Mouse (Mus musculus) CD4-positive, CD25-positive, alpha-beta regulatory T cell, adult 2 months (primary cell): ENCODE results near the gene Olfr1445.

Experiments used
- DNase-seq: peaks from one replicate; pipeline ENCODE4 v3.0.0-alpha.2; 2012; ENCODE audit warnings: low read depth, low spot score

The Olfr1445 gene

DNA sequence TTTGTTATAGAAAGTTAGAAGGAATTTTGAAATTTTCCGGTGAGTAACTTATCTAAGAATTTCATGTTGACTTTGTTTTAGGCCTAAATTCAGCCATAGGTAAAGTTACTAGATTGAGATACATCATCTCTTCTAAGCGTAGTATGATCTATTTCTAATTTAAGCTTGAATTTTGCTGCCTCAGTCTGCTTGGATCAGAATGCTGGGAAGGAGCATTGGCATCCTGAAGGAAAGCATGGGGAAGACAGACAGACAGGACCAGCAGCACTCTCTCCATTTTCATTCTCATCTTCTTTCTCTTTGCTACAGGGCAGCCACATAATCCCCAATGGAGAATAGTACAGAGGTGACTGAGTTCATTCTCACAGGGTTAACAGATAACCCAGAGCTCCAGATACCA, at the start of gene Olfr1445:
Gene Olfr1445, plus strand, starts transcription at position 301 of the 400 bp plus-strand sequence.
- no peak for DNase-seq

GRCm38 (mm10) chr19:12838507-12838906, 45.1 kb upstream of the Olfr1445 start:
- no peak for DNase-seq

DNA sequence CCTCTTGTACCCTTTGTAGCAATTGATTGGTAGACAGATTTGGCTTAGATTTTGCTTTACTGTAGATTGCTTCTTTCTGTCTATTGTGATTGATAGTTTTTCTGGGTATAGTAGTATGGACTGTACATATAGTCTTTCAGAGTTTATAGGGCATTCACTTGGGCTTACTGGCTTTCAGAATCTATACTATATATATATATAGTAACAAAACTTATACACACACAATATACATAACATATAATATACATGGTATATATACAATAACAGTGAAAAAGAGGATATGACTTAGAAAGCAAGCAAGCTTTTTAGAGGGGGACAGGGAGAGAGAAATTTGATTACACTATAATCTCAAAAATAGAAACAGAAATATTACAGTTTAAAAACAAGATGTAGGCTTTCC, 37.3 kb upstream of the Olfr1445 start, which contains the start of gene Gm5244:
Gene Gm5244, plus strand, starts transcription at position 301 of the 400 bp plus-strand sequence.
- no peak for DNase-seq

- no peak for DNase-seq
These were observed 26.7 kb upstream of the Olfr1445 start, which contains the start of gene Olfr1444 for GRCm38 (mm10) chr19:12856983-12857382. Olfr1444 (plus strand) TSS chr19:12857283.

GRCm38 (mm10) chr19:12893424-12893823, 9.8 kb downstream of the Olfr1445 start, which contains the start of gene Olfr1446:
Olfr1446 (minus strand) TSS chr19:12893524.
- DNase-seq = no peak

DNA sequence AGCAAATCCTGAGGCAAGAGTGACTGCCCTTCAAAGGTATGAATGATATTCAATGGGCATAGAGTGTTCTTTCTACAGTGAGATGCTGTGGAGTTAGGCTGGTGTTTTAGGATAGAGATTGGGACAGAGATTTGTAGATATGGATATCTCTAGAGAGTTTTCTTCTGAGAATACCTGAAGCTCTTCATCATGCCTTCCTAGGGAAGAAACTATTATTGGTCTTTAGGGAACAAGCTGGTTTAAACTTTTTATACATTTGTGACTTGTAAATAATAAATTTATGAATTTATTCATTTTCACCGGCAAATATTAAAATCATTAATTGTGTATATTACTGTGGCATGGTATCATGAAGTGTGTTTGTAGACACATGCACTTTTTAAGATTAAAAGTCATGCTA, 20.0 kb downstream of the Olfr1445 start, which contains the start of gene Olfr1447:
Gene Olfr1447, minus strand, starts transcription at position 101 of the 400 bp plus-strand sequence.
- DNase-seq = no peak

GRCm38 (mm10) chr19:12924319-12924718, 40.7 kb downstream of the Olfr1445 start, which contains the start of gene Olfr1448:
Olfr1448 (minus strand) TSS chr19:12924419.
- DNase-seq = no peak

- DNase-seq = no peak
These were observed 46.9 kb downstream of the Olfr1445 start, which contains the start of gene Olfr1449 for GRCm38 (mm10) chr19:12930540-12930939. Olfr1449 (plus strand) TSS chr19:12930840.
